Mouse (Mus musculus) heart, postnatal 0 days (tissue): ENCODE measurements around the gene Lsm7. TPM values are rescaled to one million over a fixed set of nuclear protein-coding genes. Genes with fewer than 3 reads are reported as not detected.
"Not testable (repeated sequence)": the region's sequence is repeated elsewhere in the genome, so short reads cannot be mapped to it uniquely, and the experiment has no call there.

Experiments
- ATAC-seq: fragments of 200-750 bp; cut with Nextera tagmentation; 2 replicates; pipeline ENCODE4 v1.8.0; 2017; ENCODE audit warnings: low read depth, moderate number of reproducible peaks, moderate library complexity; ENCODE audit not compliant: insufficient read depth
- DNase-seq: peaks from one replicate; pipeline ENCODE4 v3.0.0-alpha.2; 2016; ENCODE audit warnings: low spot score
- H3K27ac ChIP-seq: fragments of 300-500 bp; sonication (generic); 2 replicates; pipeline ENCODE4 v1.5.1; 2014; ENCODE audit warnings: low read depth, mild to moderate bottlenecking
- H3K27me3 ChIP-seq: fragments of 300-500 bp; sonication (generic); 2 replicates; pipeline ENCODE4 v1.6.1; 2014; ENCODE audit warnings: low read length, mixed read lengths; ENCODE audit not compliant: control insufficient read depth, insufficient read depth
- H3K36me3 ChIP-seq: fragments of 300-500 bp; sonication (generic); replicated peaks from 2 replicates; pipeline ENCODE4 v1.6.1; 2014; ENCODE audit warnings: low read length, mixed read lengths; ENCODE audit not compliant: control insufficient read depth, insufficient read depth
- H3K4me1 ChIP-seq: fragments of 300-500 bp; sonication (generic); 2 replicates; pipeline ENCODE4 v1.6.1; 2014; ENCODE audit warnings: antibody characterized with exemption; ENCODE audit not compliant: control insufficient read depth, insufficient read depth
- H3K4me2 ChIP-seq: fragments of 300-500 bp; sonication (generic); 2 replicates; pipeline ENCODE4 v1.6.1; 2014; ENCODE audit warnings: low read depth, mild to moderate bottlenecking, low read length, moderate library complexity
- H3K4me3 ChIP-seq: fragments of 300-500 bp; sonication (generic); 2 replicates; pipeline ENCODE4 v1.5.1; 2014; ENCODE audit warnings: low read depth, low read length
- H3K9ac ChIP-seq: fragments of 300-500 bp; sonication (generic); replicated peaks from 2 replicates; pipeline ENCODE4 v1.6.1; 2014; ENCODE audit warnings: low read depth, low read length, mixed read lengths
- H3K9me3 ChIP-seq: fragments of 300-500 bp; sonication (generic); replicated peaks from 2 replicates; pipeline ENCODE4 v1.6.1; 2016; ENCODE audit warnings: low read length; ENCODE audit not compliant: control insufficient read depth
- CTCF ChIP-seq: IDR thresholded peaks from 2 replicates; pipeline ENCODE4 v1.5.1; 2016; ENCODE audit warnings: antibody characterized with exemption, control low read depth, low read depth
- EP300 ChIP-seq: IDR thresholded peaks from 2 replicates; pipeline ENCODE4 v1.6.1; 2016; ENCODE audit warnings: antibody characterized with exemption, low read depth
- WGBS: fragments of 180-500 bp; shearing (Covaris S2); extraction: QIAGEN DNeasy Blood & Tissue Kit; methylation state at CpG from one replicate; pipeline ENCODE4 v1.1.7; 2014; 5-methylcytosine and 5-hydroxymethylcytosine counted together
- polyA plus RNA-seq: library from polyadenylated mRNA; unstranded; fragments of >200 nt; fragmentation: Nextera tagmentation; extraction: Ambion mirVana; gene quantifications from 2 replicates; pipeline ENCODE4 v1.2.1, GENCODE M21; 2015
- total RNA-seq: library from RNA; depleted of rRNA; stranded (reverse); fragments of >200 nt; gene quantifications from 2 replicates; pipeline ENCODE4 v1.2.3, GENCODE M21; 2014; ENCODE audit warnings: low replicate concordance

Gene Lsm7
- total and polyA plus RNA-seq, 2 experiments from 2014 or later: 118 to 162 TPM

- ATAC-seq: no peak
Observed at GRCm38 (mm10) chr10:80821991-80822390, 33.0 kb downstream of the Lsm7 start.

DNA sequence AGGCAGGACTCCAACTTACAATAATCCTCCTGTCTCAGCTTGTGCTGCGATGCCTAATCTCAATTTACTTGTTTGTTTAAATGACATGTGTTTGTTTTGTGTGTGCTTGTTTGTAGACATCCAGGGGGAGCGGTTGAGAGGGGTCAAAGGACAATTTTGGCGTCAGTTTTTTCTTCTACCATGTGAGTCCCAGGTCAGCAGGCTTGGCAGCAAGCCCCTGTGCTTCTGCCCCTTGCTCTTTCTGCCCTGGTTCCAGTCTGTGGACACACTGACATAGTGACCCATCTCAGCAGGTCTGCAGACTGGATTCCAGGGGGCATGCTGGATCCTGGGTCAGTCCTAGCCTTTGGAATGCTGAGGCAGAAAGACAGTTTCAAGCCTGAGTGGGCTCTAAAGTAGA, 35.6 kb downstream of the Lsm7 start:
- no peak overlapping the region for H3K27ac ChIP-seq
- TF ChIP-seq CTCF: no peak
- H3K27me3 ChIP-seq: no peaks in the 10 kb centered on the region
- DNase-seq (no peak), ATAC-seq (no peak)
- 46% methylated on average over 3 of the region's 3 CpGs for WGBS
- no peak overlapping the region for H3K9ac ChIP-seq
- no peak overlapping the region for H3K4me3 ChIP-seq
- H3K4me1 ChIP-seq: no peaks in the 10 kb centered on the region
- no peaks in the 10 kb centered on the region for H3K9me3 ChIP-seq
- H3K4me2 ChIP-seq: no peak overlapping the region
- H3K36me3 ChIP-seq: no peaks in the 10 kb centered on the region

More at GRCm38 (mm10) chr10:80821991-80822390, 33.0 kb downstream of the Lsm7 start:
- H3K27me3 ChIP-seq: no peaks in the 10 kb centered on the region
- no peak overlapping the region for H3K4me2 ChIP-seq
- no peak overlapping the region for H3K9ac ChIP-seq
- no peaks in the 10 kb centered on the region for H3K9me3 ChIP-seq
- DNase-seq: no peak
- no peaks in the 10 kb centered on the region for H3K36me3 ChIP-seq
- H3K4me3 ChIP-seq: no peak overlapping the region
- TF ChIP-seq CTCF (peak; percentile 49), EP300 (no peak)
- no peak overlapping the region for H3K27ac ChIP-seq
- 42% methylated on average over 2 of the region's 2 CpGs for WGBS
- no peaks in the 10 kb centered on the region for H3K4me1 ChIP-seq

DNA sequence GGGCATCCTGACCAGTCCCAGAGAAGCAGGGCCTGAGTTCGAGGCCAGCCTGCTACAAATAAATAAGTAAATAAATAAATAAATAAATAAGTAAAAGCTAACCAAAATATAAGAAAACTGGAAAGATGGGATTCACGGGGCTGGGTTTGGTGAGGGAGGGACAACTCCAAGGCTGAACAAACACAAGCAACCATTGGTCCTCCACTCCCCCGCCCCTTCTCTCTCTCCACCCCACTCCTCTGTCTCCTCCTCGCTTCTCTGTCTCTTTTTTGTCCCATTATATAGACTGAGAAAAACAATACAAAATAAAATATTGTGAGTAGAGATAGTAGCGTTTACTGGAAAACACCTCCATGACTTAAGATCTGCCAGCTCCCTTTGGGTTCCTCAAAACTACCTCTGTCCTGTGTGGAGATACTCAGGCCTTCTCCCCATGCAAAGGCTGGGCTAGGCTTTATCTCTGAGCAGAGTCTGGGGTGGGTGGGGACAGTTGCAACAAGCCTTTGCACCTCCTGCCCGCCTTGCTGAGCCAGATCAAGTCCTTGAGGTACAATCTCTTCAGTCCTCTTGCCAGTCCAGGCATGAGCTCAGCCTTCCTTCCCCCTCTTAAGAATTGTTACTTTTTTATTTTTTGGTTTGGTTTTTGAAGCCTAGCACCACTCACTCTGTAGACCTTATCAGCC, 36.3 kb downstream of the Lsm7 start:
- DNase-seq (no peak), ATAC-seq (no peak)
- no peaks in the 10 kb centered on the region for H3K4me1 ChIP-seq
- H3K27ac ChIP-seq: no peak overlapping the region
- TF ChIP-seq EP300 (no peak), CTCF (no peak)
- H3K4me3 ChIP-seq: no peak overlapping the region
- H3K4me2 ChIP-seq: no peak overlapping the region
- no peaks in the 10 kb centered on the region for H3K27me3 ChIP-seq
- no peaks in the 10 kb centered on the region for H3K36me3 ChIP-seq
- no peak overlapping the region for H3K9ac ChIP-seq
- 59% methylated on average over 6 of the region's 6 CpGs for WGBS
- no peaks in the 10 kb centered on the region for H3K9me3 ChIP-seq

DNA sequence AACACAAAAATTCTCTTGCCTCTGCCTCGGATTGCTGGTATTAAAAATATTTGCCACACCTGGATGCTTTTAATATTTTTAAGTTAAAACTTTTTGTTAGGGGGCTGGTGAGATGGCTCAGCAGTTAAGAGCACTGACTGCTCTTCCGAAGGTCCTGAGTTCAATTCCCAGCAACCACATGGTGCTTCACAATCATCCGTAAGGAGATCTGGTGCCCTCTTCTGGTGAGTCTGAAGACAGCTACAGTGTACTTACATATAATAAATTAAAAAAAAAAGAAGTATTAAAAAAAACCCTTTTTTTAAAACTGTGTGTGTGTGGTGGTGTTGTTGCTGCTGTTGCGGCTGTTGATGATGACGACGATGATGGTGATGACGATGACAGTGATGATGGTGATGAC, 37.1 kb downstream of the Lsm7 start:
- H3K27me3 ChIP-seq, ATAC-seq, H3K4me2 ChIP-seq, H3K4me1 ChIP-seq, H3K36me3 ChIP-seq, DNase-seq, H3K9me3 ChIP-seq, H3K27ac ChIP-seq, H3K9ac ChIP-seq, H3K4me3 ChIP-seq: not testable (repeated sequence)
- peak; percentile 25 for TF ChIP-seq CTCF
- WGBS: 83% methylated on average over 7 of the region's 7 CpGs

DNA sequence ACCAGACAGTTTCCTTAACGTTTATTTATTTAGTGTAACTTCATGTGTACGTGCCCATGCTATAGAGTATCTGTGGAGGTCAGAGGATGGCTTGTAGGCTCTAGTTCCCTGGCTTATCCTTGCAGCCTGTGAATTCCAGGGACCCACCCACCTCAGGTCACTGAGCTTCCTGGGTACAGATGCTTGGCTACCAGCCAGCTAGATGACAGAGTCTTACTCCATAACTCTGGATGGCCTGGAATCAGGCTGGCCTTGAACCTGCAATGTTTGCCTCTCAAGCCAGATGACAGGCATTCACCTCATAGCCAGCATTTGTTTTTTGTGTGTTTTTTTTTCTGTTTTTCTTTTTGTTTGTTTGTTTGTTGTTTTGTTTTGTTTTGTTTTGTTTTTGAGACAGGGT, 37.8 kb downstream of the Lsm7 start:
- ATAC-seq: no peak
- Histone ChIP-seq H3K4me1 (no peaks in the 10 kb centered on the region), H3K9ac (no peak overlapping the region), H3K27ac (no peak overlapping the region), H3K4me3 (no peak overlapping the region), H3K4me2 (no peak overlapping the region), H3K9me3 (no peaks in the 10 kb centered on the region), H3K36me3 (no peaks in the 10 kb centered on the region), H3K27me3 (no peaks in the 10 kb centered on the region)
- DNase-seq: no peak
- WGBS: 71% methylated on average over 2 of the region's 2 CpGs
- TF ChIP-seq EP300: no peak
- no peak for TF ChIP-seq CTCF

GRCm38 (mm10) chr10:80816303-80816702, 38.7 kb downstream of the Lsm7 start:
- not testable (repeated sequence) for ATAC-seq, DNase-seq, H3K36me3 ChIP-seq, H3K27me3 ChIP-seq, H3K27ac ChIP-seq, H3K4me3 ChIP-seq, H3K4me1 ChIP-seq, H3K4me2 ChIP-seq, H3K9ac ChIP-seq, H3K9me3 ChIP-seq
- WGBS: 88% methylated on average over 3 of the region's 3 CpGs
